Mouse (Mus musculus): ENCODE measurements around the gene Fam204a.

Gene Fam204a

GRCm38 (mm10) chr19:60160611-60161274 is 65.8 kb downstream of the Fam204a start:
- peak; percentile 46 for DNase-seq

GRCm38 (mm10) chr19:60159827-60160226 is 66.7 kb downstream of the Fam204a start:
- no peak for DNase-seq

- no peak for DNase-seq
Measured at GRCm38 (mm10) chr19:60155266-60155665, 71.2 kb downstream of the Fam204a start.

DNA sequence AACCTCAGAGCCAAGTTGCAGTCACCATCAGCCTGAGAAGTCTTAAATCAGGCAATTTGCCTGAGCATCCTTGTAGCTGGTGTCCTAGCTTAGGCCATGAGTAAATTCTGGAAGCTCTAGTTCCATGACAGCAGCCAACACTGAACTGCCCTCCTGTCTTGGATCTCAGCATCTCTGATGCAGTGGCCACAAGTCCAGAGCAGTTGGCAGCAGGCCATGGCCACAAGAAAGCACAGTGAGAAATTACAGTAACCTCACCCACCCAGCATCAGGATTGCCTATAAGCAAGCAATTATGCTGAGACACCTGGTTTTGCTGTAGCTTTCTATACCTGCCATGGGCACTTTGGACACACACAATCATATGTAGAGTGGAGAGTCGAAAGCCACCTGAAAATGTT is 73.4 kb downstream of the Fam204a start:
- no peak for DNase-seq

DNA sequence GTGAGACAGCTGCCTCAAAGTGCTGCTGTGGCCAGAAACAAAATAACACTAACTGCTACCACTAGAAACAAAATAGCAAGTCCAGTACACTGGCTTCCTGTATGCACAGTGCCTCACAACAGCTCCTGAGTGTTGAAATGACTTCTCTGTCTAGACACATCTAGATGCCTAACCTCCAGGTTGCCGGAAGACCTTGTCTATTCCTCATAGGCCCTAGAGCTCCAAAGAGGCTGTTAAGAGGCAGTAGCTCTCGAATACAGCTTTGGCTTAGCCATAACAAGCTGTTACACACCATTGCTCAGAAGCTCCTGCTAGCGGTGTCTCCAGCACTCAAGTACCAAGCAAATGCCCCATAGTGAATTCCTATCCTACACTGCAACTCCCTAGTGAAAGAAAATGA is 76.4 kb downstream of the Fam204a start:
- DNase-seq, result no peak

DNA sequence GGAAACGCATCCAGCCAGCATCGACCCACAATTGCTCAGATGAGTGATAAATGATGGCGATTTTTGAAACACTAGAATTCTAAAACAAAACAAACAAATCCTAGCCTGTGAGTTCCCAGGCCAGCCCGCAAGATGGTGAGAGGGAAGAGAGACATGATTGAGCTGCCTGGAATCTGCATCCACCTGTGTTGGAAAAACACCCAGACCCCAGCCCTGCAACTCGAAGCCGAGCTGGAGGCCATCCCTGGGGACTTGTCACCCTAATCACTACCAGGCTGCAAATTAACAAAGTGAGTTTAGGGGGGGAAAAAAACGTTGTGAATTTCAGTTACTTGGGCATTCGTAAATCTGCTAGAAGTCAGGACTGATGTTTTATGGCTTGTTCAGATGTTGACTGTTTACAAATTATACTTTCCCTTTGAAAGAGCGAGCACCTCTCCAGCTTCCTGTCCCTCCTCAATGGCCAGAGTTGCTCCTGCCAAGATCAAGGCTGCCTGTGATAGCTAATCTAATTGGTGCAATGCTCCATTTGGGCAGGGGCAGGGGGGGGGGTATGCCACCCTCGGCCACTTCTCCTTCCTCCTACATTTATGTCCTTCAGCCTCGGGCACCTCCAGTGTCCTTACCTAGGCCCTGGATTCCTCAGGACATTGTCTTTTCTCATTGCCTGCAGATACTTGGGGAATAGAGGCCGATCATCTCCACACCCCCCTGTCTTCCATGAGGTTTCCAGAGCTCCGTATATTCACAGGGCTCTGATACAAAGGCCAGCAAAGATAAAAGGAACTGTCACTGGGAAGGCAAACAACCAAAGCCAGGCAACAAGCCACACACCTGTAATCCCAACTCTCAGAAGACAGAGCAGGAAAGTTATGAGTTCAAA is 77.2 kb downstream of the Fam204a start:
- no peak for DNase-seq

Measured in right cerebral cortex, postnatal 4 days (tissue).